In the genomic region with DNA sequence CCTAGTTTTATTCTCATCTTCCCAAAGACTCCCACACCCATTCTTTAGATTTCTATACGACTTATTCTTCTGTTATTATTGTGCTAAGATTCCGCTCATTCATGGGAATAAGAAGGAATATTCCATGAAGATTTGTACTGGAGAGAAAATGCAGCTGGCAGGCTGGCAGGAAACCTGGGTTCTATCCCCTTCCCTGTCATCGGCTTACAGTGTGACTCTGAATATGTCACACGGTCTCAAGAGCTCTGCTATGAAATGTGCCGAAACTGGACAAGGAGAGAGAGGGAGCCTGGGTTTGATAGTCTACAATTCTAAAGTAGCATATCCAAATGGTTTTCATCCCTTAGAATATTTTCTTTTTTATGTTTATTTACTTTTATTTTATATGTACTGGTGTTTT, we compare ENCODE assay signal across 13 mouse cellular contexts.
"Had no signal": no experiment of that assay in that cellular context is flagged by ENCODE, and none has a peak within 500 bp of the region (broad histone marks: within the 10 kb centered on the region; RNA-seq: fewer than 3 reads in every experiment).

No protein-coding gene starts in this region.

- H3K4me1 ChIP-seq: stomach, embryonic 15.5 days had no signal

- H3K4me3 ChIP-seq: layer of hippocampus, adult 2 months; limb, embryonic 10.5 days; lung, embryonic 15.5 days; midbrain, embryonic 12.5 days; stomach, embryonic 15.5 days had no signal

- DNase-seq: kidney, adult 9 months; kidney, postnatal 36 days; right cerebral cortex, postnatal 14 days; thymus, adult 2 months; thymus, postnatal 25 days had no signal

- H3K27ac ChIP-seq: kidney, postnatal 0 days; layer of hippocampus, adult 2 months; limb, embryonic 10.5 days; lung, embryonic 15.5 days; midbrain, embryonic 12.5 days; stomach, embryonic 15.5 days had no signal

- H3K4me2 ChIP-seq: liver, embryonic 11.5 days; lung, embryonic 15.5 days; midbrain, embryonic 12.5 days; stomach, embryonic 15.5 days had no signal

- ATAC-seq: midbrain, embryonic 16.5 days had no signal

- H3K9ac ChIP-seq: lung, embryonic 15.5 days; midbrain, embryonic 12.5 days; stomach, embryonic 15.5 days had no signal

- H3K9me3 ChIP-seq: limb, embryonic 10.5 days; lung, embryonic 15.5 days; midbrain, embryonic 12.5 days; stomach, embryonic 15.5 days had no signal

- H3K27me3 ChIP-seq: lung, embryonic 15.5 days; midbrain, embryonic 12.5 days; stomach, embryonic 15.5 days had no signal

- H3K36me3 ChIP-seq: limb, embryonic 10.5 days; lung, embryonic 15.5 days; midbrain, embryonic 12.5 days; stomach, embryonic 15.5 days had no signal
